Mouse (Mus musculus) MEL (cell line): ENCODE measurements around the gene Rhbdd2. TPM values are rescaled to one million over a fixed set of nuclear protein-coding genes. Genes with fewer than 3 reads are reported as not detected.
A peak's percentile ranks its signal among the peaks of the same experiment; 100 is the strongest.

ENCODE experiments used
- DNase-seq: peaks from one replicate; pipeline ENCODE4 v3.0.0; 2011; ENCODE audit warnings: low read depth, low spot score
- H3K27ac ChIP-seq: 2 replicates; pipeline ENCODE4 v1.5.1; 2012; ENCODE audit warnings: low read depth, mild to moderate bottlenecking, control low read depth, low read length, moderate library complexity; ENCODE audit not compliant: control insufficient read depth
- H3K27me3 ChIP-seq, 2 experiments: fragments of 150-350 bp in 1 of 2; sonication (generic) in 1 of 2; 2 replicates each; pipeline ENCODE4 v1.6.1; 2012; ENCODE audit warnings: low read length in 2 of 2, mild to moderate bottlenecking in 2 of 2, improper control_type of control experiment in 1 of 2, moderate library complexity in 1 of 2; ENCODE audit not compliant: insufficient read depth in 2 of 2, control insufficient read depth in 1 of 2
- H3K36me3 ChIP-seq, 2 experiments: 2 replicates each; pipeline ENCODE4 v1.6.1; 2012 to 2014; ENCODE audit warnings: low read length in 2 of 2, improper control_type of control experiment in 1 of 2, inconsistent platforms in 1 of 2, mild to moderate bottlenecking in 1 of 2; ENCODE audit not compliant: insufficient read depth in 2 of 2, control insufficient read depth in 1 of 2
- H3K4me1 ChIP-seq, 2 experiments: fragments of 150-350 bp in 1 of 2; sonication (generic) in 1 of 2; 2 replicates each; pipeline ENCODE4 v1.6.1; 2012; ENCODE audit warnings: low read length in 2 of 2, improper control_type of control experiment in 1 of 2, mild to moderate bottlenecking in 1 of 2; ENCODE audit not compliant: insufficient read depth in 2 of 2, control insufficient read depth in 1 of 2
- H3K4me3 ChIP-seq, 2 experiments: fragments of 150-350 bp in 1 of 2; sonication (generic) in 1 of 2; 2 replicates each; pipeline ENCODE4 v1.5.1; 2012; ENCODE audit warnings: low read depth in 2 of 2, low read length in 2 of 2, mild to moderate bottlenecking in 2 of 2, moderate library complexity in 2 of 2, control low read depth in 1 of 2, improper control_type of control experiment in 1 of 2; ENCODE audit not compliant: control insufficient read depth in 1 of 2, insufficient read depth in 1 of 2
- H3K79me2 ChIP-seq: 2 replicates; pipeline ENCODE4 v1.6.1; 2012; ENCODE audit warnings: mild to moderate bottlenecking, low read length, moderate library complexity; ENCODE audit not compliant: control insufficient read depth, poor library complexity, insufficient read depth
- H3K9ac ChIP-seq: 2 replicates; pipeline ENCODE4 v1.6.1; 2012; ENCODE audit warnings: low read depth, mild to moderate bottlenecking, control low read depth, low read length, moderate library complexity; ENCODE audit not compliant: control insufficient read depth, poor library complexity, severe bottlenecking
- H3K9me3 ChIP-seq: fragments of 150-350 bp; sonication (generic); replicated peaks from 2 replicates; pipeline ENCODE4 v1.6.1; 2012; ENCODE audit warnings: mild to moderate bottlenecking, low read length, improper control_type of control experiment, moderate library complexity; ENCODE audit not compliant: insufficient read depth
- MAFK ChIP-seq: IDR thresholded peaks from 2 replicates; pipeline ENCODE4 v1.6.1; 2011; ENCODE audit warnings: low read depth, mild to moderate bottlenecking, low read length, improper control_type of control experiment, borderline replicate concordance
- MAZ ChIP-seq: IDR thresholded peaks from 2 replicates; pipeline ENCODE4 v1.6.1; 2012; ENCODE audit warnings: low read depth, mild to moderate bottlenecking, inconsistent platforms, low read length, improper control_type of control experiment
- MEF2A ChIP-seq: IDR thresholded peaks from 2 replicates; pipeline ENCODE4 v1.6.1; 2014; ENCODE audit warnings: low read depth, mild to moderate bottlenecking, inconsistent platforms, low read length, improper control_type of control experiment; ENCODE audit not compliant: poor library complexity, insufficient replicate concordance, severe bottlenecking; ENCODE audit errors: extremely low read depth
- MXI1 ChIP-seq: IDR thresholded peaks from 2 replicates; pipeline ENCODE4 v1.6.1; 2011; ENCODE audit warnings: mild to moderate bottlenecking, low read depth, low read length, improper control_type of control experiment
- NRF1 ChIP-seq: IDR thresholded peaks from 2 replicates; pipeline ENCODE4 v1.6.1; 2014; ENCODE audit warnings: low read depth, mild to moderate bottlenecking, inconsistent platforms, low read length, improper control_type of control experiment, moderate library complexity; ENCODE audit not compliant: poor library complexity, insufficient read depth, severe bottlenecking
- POLR2AphosphoS2 ChIP-seq: IDR thresholded peaks from 2 replicates; pipeline ENCODE4 v1.6.1; 2011; ENCODE audit warnings: low read length, improper control_type of control experiment
- SIN3A ChIP-seq: IDR thresholded peaks from 2 replicates; pipeline ENCODE4 v1.6.1; 2012; ENCODE audit warnings: low read length, improper control_type of control experiment, inconsistent platforms
- SMC3 ChIP-seq: IDR thresholded peaks from 2 replicates; pipeline ENCODE4 v1.6.1; 2011; ENCODE audit warnings: low read depth, low read length, improper control_type of control experiment
- TCF12 ChIP-seq: IDR thresholded peaks from 2 replicates; pipeline ENCODE4 v1.6.1; 2014; ENCODE audit warnings: low read depth, mild to moderate bottlenecking, inconsistent platforms, low read length, improper control_type of control experiment, moderate library complexity
- ZMIZ1 ChIP-seq: IDR thresholded peaks from 2 replicates; pipeline ENCODE4 v1.6.1; 2012; ENCODE audit warnings: low read depth, mild to moderate bottlenecking, inconsistent platforms, low read length, improper control_type of control experiment, moderate library complexity
- polyA plus RNA-seq, 2 experiments: library from polyadenylated mRNA; stranded (reverse) in 1 of 2; unstranded in 1 of 2; fragments of >175 nt in 1 of 2; fragments of >200 nt in 1 of 2; gene quantifications; 2 replicates each; pipeline versions ENCODE4 v1.2.1 to v1.2.4; 2012; ENCODE audit warnings: low replicate concordance in 2 of 2, low read depth in 1 of 2; ENCODE audit not compliant: insufficient read length in 2 of 2, insufficient read depth in 1 of 2, missing spikeins in 1 of 2
- total RNA-seq: library from RNA; depleted of rRNA; stranded (reverse); fragments of 300-350 nt; gene quantifications from 2 replicates; pipeline ENCODE4 v1.2.3, GENCODE M21; 2012

The Rhbdd2 gene
- total and polyA plus RNA-seq, 3 experiments, result 4.9 to 29.1 TPM; not detected in 1

DNA sequence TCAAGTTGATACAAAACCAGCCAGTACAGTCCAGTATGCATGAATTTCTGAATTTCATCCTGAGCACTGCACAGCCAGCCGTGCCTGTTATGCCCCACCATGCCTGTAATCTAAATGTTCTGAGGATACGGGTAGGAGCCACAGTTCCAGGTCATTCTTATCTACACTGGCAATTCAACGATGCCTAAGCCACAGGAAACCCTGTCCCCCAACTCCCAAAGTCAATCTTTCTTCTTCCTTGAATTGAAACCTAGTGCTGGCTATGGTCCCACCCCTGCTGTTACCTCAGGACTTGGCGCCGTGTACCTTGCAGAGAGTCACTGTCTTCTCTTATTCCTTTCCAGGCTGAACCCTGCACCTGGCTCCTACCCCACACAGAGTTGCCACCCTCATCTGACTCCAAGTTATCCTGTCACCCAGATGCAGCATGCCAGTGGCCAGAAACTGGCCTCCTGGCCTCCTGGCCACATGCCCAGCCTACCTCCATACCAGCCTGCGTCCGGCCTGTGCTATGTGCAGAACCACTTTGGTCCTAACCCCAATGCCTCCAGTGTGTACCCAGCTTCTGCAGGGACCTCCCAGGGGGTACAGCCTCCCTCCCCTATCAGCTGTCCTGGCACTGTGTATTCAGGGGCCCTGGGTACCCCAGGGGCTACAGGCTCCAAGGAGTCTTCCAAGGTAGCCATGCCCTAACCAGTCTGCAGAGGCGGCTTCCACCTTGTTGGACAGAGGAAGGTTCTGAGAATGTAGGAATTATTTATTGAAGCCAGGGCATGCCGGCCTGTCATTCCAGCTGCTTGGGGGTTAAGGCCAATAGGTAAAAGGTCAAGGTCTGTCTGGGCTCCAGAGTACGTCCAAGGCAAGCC is 10.5 kb downstream of the Rhbdd2 start (continued):
- TF ChIP-seq ZMIZ1, result no peak
- TF ChIP-seq MAZ, result no peak
- peak; percentile 70 for TF ChIP-seq TCF12
- TF ChIP-seq POLR2AphosphoS2, result no peak
- TF ChIP-seq, all 39 proteins: peak for 12

GRCm38 (mm10) chr5:135643552-135643842 is 11.1 kb downstream of the Rhbdd2 start:
- H3K27ac ChIP-seq, result peak overlapping the region; percentile 62
- no peak overlapping the region for H3K9ac ChIP-seq
- peaks cover 0 to 40% of the 10 kb centered on the region in 2 experiments; a peak in 2 of 4 replicates for H3K36me3 ChIP-seq
- no peak for DNase-seq
- TF ChIP-seq MAFK (peak; percentile 44; the same call in 1 of the 2 replicates), POLR2AphosphoS2 (no peak)
- H3K4me3 ChIP-seq, result no peak overlapping the region
- H3K4me1 ChIP-seq, result peaks cover 26 to 39% of the 10 kb centered on the region in 2 experiments
- H3K9me3 ChIP-seq, result no peaks in the 10 kb centered on the region
- H3K79me2 ChIP-seq, result no peaks in the 10 kb centered on the region
- H3K27me3 ChIP-seq, result no peaks in the 10 kb centered on the region

GRCm38 (mm10) chr5:135643869-135644268 is 11.5 kb downstream of the Rhbdd2 start:
- no peaks in the 10 kb centered on the region for H3K79me2 ChIP-seq
- peaks cover 26 to 40% of the 10 kb centered on the region in 2 experiments for H3K4me1 ChIP-seq
- peaks cover 0 to 44% of the 10 kb centered on the region in 2 experiments; a peak in 2 of 4 replicates for H3K36me3 ChIP-seq
- DNase-seq, result no peak
- peak overlapping the region; percentile 62; the same call in 1 of the 2 replicates for H3K27ac ChIP-seq
- H3K9ac ChIP-seq, result no peak overlapping the region
- H3K9me3 ChIP-seq, result no peaks in the 10 kb centered on the region
- no peak overlapping the region for H3K4me3 ChIP-seq
- TF ChIP-seq MAZ (no peak), SMC3 (no peak), NRF1 (no peak), TCF12 (no peak), SIN3A (no peak), MXI1 (no peak), MEF2A (no peak)
- TF ChIP-seq, all 39 proteins: peak for 0
- no peaks in the 10 kb centered on the region for H3K27me3 ChIP-seq
